19 mouse cellular contexts compared by ENCODE assay signal in genomic region chrX:101929131-101929530, GRCm38 (mm10).
A peak's percentile ranks its signal among the peaks of the same experiment; 100 is the strongest.
DNase-seq lines count a peak whose midpoint lies in the region; ATAC-seq and TF ChIP-seq lines count a peak whose summit lies in the region.
"Had no signal": no experiment of that assay in that cellular context is flagged by ENCODE, and none has a peak within 500 bp of the region (broad histone marks: within the 10 kb centered on the region; RNA-seq: fewer than 3 reads in every experiment).

No protein-coding gene starts in this region.

- H3K9ac ChIP-seq in hindbrain, embryonic 13.5 days, result no peak overlapping the region
- H3K9ac ChIP-seq in hindbrain, embryonic 11.5 days (ENCODE audit: low read depth, low read length), result no peak overlapping the region
- H3K9ac ChIP-seq in midbrain, embryonic 16.5 days (ENCODE audit: low read depth, low read length), result no peak overlapping the region
- H3K9ac ChIP-seq in forebrain, postnatal 0 days, result no peak overlapping the region
- H3K9ac ChIP-seq: intestine, embryonic 15.5 days; kidney, embryonic 15.5 days; liver, postnatal 0 days; neural tube, embryonic 13.5 days had no signal

- H3K27ac ChIP-seq in hindbrain, embryonic 13.5 days, result no peak overlapping the region
- no peak overlapping the region for H3K27ac ChIP-seq in hindbrain, embryonic 11.5 days (ENCODE audit: low read depth, low read length)
- no peak overlapping the region for H3K27ac ChIP-seq in midbrain, embryonic 16.5 days (ENCODE audit: low read length)
- H3K27ac ChIP-seq in midbrain, embryonic 10.5 days (replicated peaks), result no peak overlapping the region
- no peak overlapping the region for H3K27ac ChIP-seq in forebrain, postnatal 0 days (ENCODE audit: low read depth, low read length)
- H3K27ac ChIP-seq: intestine, embryonic 15.5 days; kidney, embryonic 15.5 days; macrophage; neural tube, embryonic 13.5 days had no signal

- TF ChIP-seq CTCF in forebrain, postnatal 0 days (IDR thresholded peaks at IDR 0.05; ENCODE audit: low read depth), result no peak

- peak; percentile 27 for DNase-seq in cerebellum, adult 11-12 months
- DNase-seq in hindbrain, embryonic 11.5 days (ENCODE audit: low spot score), result no peak
- no peak for DNase-seq in midbrain, embryonic 10.5 days (ENCODE audit: low spot score)
- DNase-seq in forebrain, postnatal 0 days, result peak; percentile 21
- no peak for DNase-seq in frontal cortex, postnatal 36 days (ENCODE audit: low spot score in 2 of 2)
- DNase-seq: adrenal gland, adult 8-10 months; heart, postnatal 14 days; liver; liver, postnatal 0 days had no signal

- WGBS in hindbrain, embryonic 13.5 days, result 82% methylated on average over 2 of the region's 2 CpGs
- 91% methylated on average over 2 of the region's 2 CpGs for WGBS in hindbrain, embryonic 11.5 days
- WGBS in midbrain, embryonic 16.5 days, result 74% methylated on average over 2 of the region's 2 CpGs
- WGBS in midbrain, embryonic 10.5 days, result 86% methylated on average over 2 of the region's 2 CpGs
- 53% methylated on average over 2 of the region's 2 CpGs for WGBS in forebrain, postnatal 0 days

- no peaks in the 10 kb centered on the region for H3K9me3 ChIP-seq in hindbrain, embryonic 13.5 days
- H3K9me3 ChIP-seq in hindbrain, embryonic 11.5 days (ENCODE audit: control insufficient read depth, low read length), result no peaks in the 10 kb centered on the region
- H3K9me3 ChIP-seq in midbrain, embryonic 16.5 days (replicated peaks; ENCODE audit: control insufficient read depth, low read length, poor library complexity, severe bottlenecking), result no peaks in the 10 kb centered on the region
- no peaks in the 10 kb centered on the region for H3K9me3 ChIP-seq in midbrain, embryonic 10.5 days (replicated peaks)
- no peaks in the 10 kb centered on the region for H3K9me3 ChIP-seq in forebrain, postnatal 0 days (ENCODE audit: low read length)
- H3K9me3 ChIP-seq: intestine, embryonic 15.5 days; kidney, embryonic 15.5 days; neural tube, embryonic 13.5 days had no signal

- H3K27me3 ChIP-seq in hindbrain, embryonic 13.5 days, result peaks cover 29% of the 10 kb centered on the region
- H3K27me3 ChIP-seq in hindbrain, embryonic 11.5 days (ENCODE audit: control insufficient read depth, insufficient read depth, low read length), result peaks cover 7% of the 10 kb centered on the region; the same call in 1 of the 2 replicates
- H3K27me3 ChIP-seq in midbrain, embryonic 16.5 days (ENCODE audit: control insufficient read depth, insufficient read depth, low read depth, low read length), result peaks cover 4% of the 10 kb centered on the region
- peaks cover 92% of the 10 kb centered on the region for H3K27me3 ChIP-seq in midbrain, embryonic 10.5 days (ENCODE audit: low read depth, poor library complexity, severe bottlenecking)
- no peaks in the 10 kb centered on the region for H3K27me3 ChIP-seq in forebrain, postnatal 0 days (ENCODE audit: insufficient read depth, low read length)
- H3K27me3 ChIP-seq: CH12.LX; intestine, embryonic 15.5 days had no signal

- no peak for ATAC-seq in cerebellum, adult (ENCODE audit: insufficient number of reproducible peaks, low FRiP score, low TSS enrichment)
- peak; percentile 57; the same call in 1 of the 2 replicates for ATAC-seq in hindbrain, embryonic 13.5 days (ENCODE audit: low FRiP score)
- ATAC-seq in hindbrain, embryonic 11.5 days (ENCODE audit: low FRiP score), result no peak
- ATAC-seq in midbrain, embryonic 16.5 days, result peak; percentile 85
- ATAC-seq in forebrain, postnatal 0 days, result peak; percentile 77
- ATAC-seq: intestine, embryonic 15.5 days; liver, postnatal 0 days had no signal

- no peaks in the 10 kb centered on the region for H3K4me1 ChIP-seq in hindbrain, embryonic 13.5 days (replicated peaks)
- no peaks in the 10 kb centered on the region for H3K4me1 ChIP-seq in hindbrain, embryonic 11.5 days (replicated peaks; ENCODE audit: control insufficient read depth, insufficient read depth, low read length)
- H3K4me1 ChIP-seq in midbrain, embryonic 16.5 days (ENCODE audit: control insufficient read depth, insufficient read depth, low read length), result no peaks in the 10 kb centered on the region
- 0 out of 2 replicates have a peak, but pooled peaks cover 6% of the 10 kb centered on the region for H3K4me1 ChIP-seq in midbrain, embryonic 10.5 days
- H3K4me1 ChIP-seq in forebrain, postnatal 0 days (ENCODE audit: insufficient read depth), result no peaks in the 10 kb centered on the region
- H3K4me1 ChIP-seq: intestine, embryonic 15.5 days; kidney, embryonic 15.5 days; neural tube, embryonic 13.5 days had no signal

- H3K4me3 ChIP-seq in hindbrain, embryonic 13.5 days, result no peak overlapping the region
- H3K4me3 ChIP-seq in hindbrain, embryonic 11.5 days (ENCODE audit: low read depth, low read length), result no peak overlapping the region
- no peak overlapping the region for H3K4me3 ChIP-seq in midbrain, embryonic 16.5 days (ENCODE audit: low read depth, low read length)
- H3K4me3 ChIP-seq in midbrain, embryonic 10.5 days, result no peak overlapping the region
- no peak overlapping the region for H3K4me3 ChIP-seq in forebrain, postnatal 0 days (ENCODE audit: low read depth, low read length)
- H3K4me3 ChIP-seq: erythroblast, embryonic 14.5 days; intestine, embryonic 15.5 days; kidney, embryonic 15.5 days; neural tube, embryonic 13.5 days had no signal

- no peak overlapping the region for H3K4me2 ChIP-seq in hindbrain, embryonic 13.5 days
- no peak overlapping the region for H3K4me2 ChIP-seq in hindbrain, embryonic 11.5 days (replicated peaks; ENCODE audit: low read depth, low read length)
- no peak overlapping the region for H3K4me2 ChIP-seq in midbrain, embryonic 16.5 days (ENCODE audit: low read length)
- no peak overlapping the region for H3K4me2 ChIP-seq in forebrain, postnatal 0 days (ENCODE audit: low read depth)
- H3K4me2 ChIP-seq: heart, embryonic 11.5 days; intestine, embryonic 15.5 days; kidney, embryonic 15.5 days; neural tube, embryonic 13.5 days had no signal

- no peaks in the 10 kb centered on the region for H3K36me3 ChIP-seq in hindbrain, embryonic 13.5 days
- no peaks in the 10 kb centered on the region for H3K36me3 ChIP-seq in hindbrain, embryonic 11.5 days (ENCODE audit: control insufficient read depth, insufficient read depth, low read length)
- no peaks in the 10 kb centered on the region for H3K36me3 ChIP-seq in midbrain, embryonic 16.5 days (ENCODE audit: control insufficient read depth, insufficient read depth, low read length)
- H3K36me3 ChIP-seq in midbrain, embryonic 10.5 days, result no peaks in the 10 kb centered on the region
- no peaks in the 10 kb centered on the region for H3K36me3 ChIP-seq in forebrain, postnatal 0 days (ENCODE audit: insufficient read depth)
- H3K36me3 ChIP-seq: intestine, embryonic 15.5 days; kidney, embryonic 15.5 days; neural tube, embryonic 13.5 days had no signal

Comparison
In these comparisons a context has a peak if more than half of its experiments do, and no peak if none do; other contexts are left out.
1. ATAC-seq: peak in hindbrain, embryonic 13.5 days (single experiment), midbrain, embryonic 16.5 days (single experiment) and forebrain, postnatal 0 days (single experiment); none in cerebellum, adult (single experiment) and hindbrain, embryonic 11.5 days (single experiment).
2. DNase-seq: peak in cerebellum, adult 11-12 months (single experiment) and forebrain, postnatal 0 days (single experiment); none in hindbrain, embryonic 11.5 days (single experiment), midbrain, embryonic 10.5 days (single experiment) and frontal cortex, postnatal 36 days (0 of 2).